Comparison of ENCODE assay signal across 8 mouse cellular contexts in the genomic region with DNA sequence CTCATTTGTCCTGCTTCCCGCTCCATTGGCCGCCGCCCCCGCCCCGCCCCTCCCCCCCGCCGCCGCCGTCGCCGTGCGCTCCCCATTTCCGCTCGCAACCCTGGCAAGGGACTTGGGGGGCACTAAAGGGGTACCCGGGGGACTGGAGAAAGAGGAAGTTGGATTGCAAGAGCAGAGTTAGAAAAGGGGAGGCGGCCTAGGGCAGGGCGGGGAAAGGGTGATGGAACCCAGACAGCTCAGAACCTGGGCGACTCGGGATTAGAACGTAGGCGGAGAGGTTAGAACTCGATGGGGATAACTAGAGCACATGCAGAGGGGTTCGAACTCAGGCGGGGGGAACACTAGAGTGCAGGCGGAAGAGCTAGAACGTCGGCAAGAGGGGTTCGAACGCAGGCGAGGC. TPM values are rescaled to one million over a fixed set of nuclear protein-coding genes. Genes with fewer than 3 reads are reported as not detected.
DNase-seq lines count a peak whose midpoint lies in the region; ATAC-seq and TF ChIP-seq lines count a peak whose summit lies in the region.

No protein-coding gene starts in this region.

- H3K36me3 ChIP-seq in CH12.LX (replicated peaks in 1 of 2; ENCODE audit: control insufficient read depth in 1 of 2, insufficient read depth in 1 of 2, low read length in 1 of 2) = no peaks in the 10 kb centered on the region
- no peaks in the 10 kb centered on the region for H3K36me3 ChIP-seq in heart, embryonic 15.5 days
- no peaks in the 10 kb centered on the region for H3K36me3 ChIP-seq in liver, embryonic 14.5 days (replicated peaks; ENCODE audit: control insufficient read depth, insufficient read depth, low read depth)

- H3K4me1 ChIP-seq in cerebellum, adult 2 months (ENCODE audit: control insufficient read depth, insufficient read depth, low read length) = no peaks in the 10 kb centered on the region
- H3K4me1 ChIP-seq in CH12.LX (ENCODE audit: control insufficient read depth in 1 of 2, insufficient read depth in 2 of 2) = peaks cover 0 to 7% of the 10 kb centered on the region in 2 experiments; a peak in 2 of 4 replicates
- peaks cover 14% of the 10 kb centered on the region for H3K4me1 ChIP-seq in heart, embryonic 15.5 days (replicated peaks)
- no peaks in the 10 kb centered on the region for H3K4me1 ChIP-seq in liver, embryonic 14.5 days (replicated peaks; ENCODE audit: control insufficient read depth in 2 of 2, insufficient read depth in 2 of 2, low read length in 1 of 2)

- H3K27ac ChIP-seq in cerebellum, adult 2 months (ENCODE audit: insufficient read depth, low read length) = no peak overlapping the region
- H3K27ac ChIP-seq in CH12.LX (ENCODE audit: insufficient read depth, low read depth) = no peak overlapping the region
- H3K27ac ChIP-seq in heart, embryonic 15.5 days = no peak overlapping the region
- no peak overlapping the region for H3K27ac ChIP-seq in liver, embryonic 14.5 days

- no peak for TF ChIP-seq EP300 in CH12.LX (IDR thresholded peaks at IDR 0.05; ENCODE audit: low read length)
- no peak for TF ChIP-seq EP300 in liver, embryonic 14.5 days (IDR thresholded peaks at IDR 0.05; ENCODE audit: low read depth)

- TF ChIP-seq POLR2A in cerebellum, adult 2 months (IDR thresholded peaks at IDR 0.05; ENCODE audit: borderline replicate concordance, insufficient read depth, low read length) = no peak
- no peak for TF ChIP-seq POLR2A in CH12.LX (IDR thresholded peaks at IDR 0.05; ENCODE audit: low read depth, low read length)

- H3K27me3 ChIP-seq in cerebellum, adult 2 months (ENCODE audit: control insufficient read depth, insufficient read depth, low read length) = peaks cover 2% of the 10 kb centered on the region; the same call in 1 of the 2 replicates
- H3K27me3 ChIP-seq in CH12.LX (replicated peaks) = peaks cover 66% of the 10 kb centered on the region
- H3K27me3 ChIP-seq in heart, embryonic 15.5 days = peaks cover 81% of the 10 kb centered on the region
- H3K27me3 ChIP-seq in liver, embryonic 14.5 days (ENCODE audit: control insufficient read depth, insufficient read depth, low read length) = peaks cover 75% of the 10 kb centered on the region

- peak overlapping the region; percentile 70 for H3K4me2 ChIP-seq in CH12.LX (ENCODE audit: insufficient read depth, low read depth, poor library complexity, severe bottlenecking)
- peak overlapping the region; percentile 65 for H3K4me2 ChIP-seq in heart, embryonic 15.5 days
- peak overlapping the region; percentile 38 for H3K4me2 ChIP-seq in liver, embryonic 14.5 days (ENCODE audit: low read depth)

- 5% methylated on average over 30 of the region's 30 CpGs for WGBS in cerebellum, adult 2 months
- WGBS in heart, embryonic 15.5 days = 3% methylated on average over 30 of the region's 30 CpGs
- WGBS in liver, embryonic 14.5 days (ENCODE audit: insufficient replicate concordance) = 3% methylated on average over 29 of the region's 30 CpGs

- H3K79me2 ChIP-seq in CH12.LX (replicated peaks; ENCODE audit: control insufficient read depth, extremely low read depth, insufficient read depth, poor library complexity, severe bottlenecking) = no peaks in the 10 kb centered on the region

- no peak for DNase-seq in cerebellum, adult 2 months
- no peak for DNase-seq in cerebellum, postnatal 4 days (ENCODE audit: low spot score in 2 of 2)
- no peak for DNase-seq in CH12.LX (ENCODE audit: extremely low read depth)
- no peak for DNase-seq in liver, embryonic 14.5 days (ENCODE audit: low read depth in 3 of 3, low spot score in 3 of 3)
- peak; percentile 77 to 78 for DNase-seq in spleen, postnatal 36 days (ENCODE audit: low spot score in 2 of 2)
- no peak for DNase-seq in ovary, postnatal 36 days (ENCODE audit: low spot score)
- no peak for DNase-seq in left cerebral cortex, postnatal 10 days (ENCODE audit: extremely low spot score in 1 of 2, low spot score in 2 of 2)

- TF ChIP-seq CTCF in cerebellum, adult 2 months (IDR thresholded peaks at IDR 0.05; ENCODE audit: borderline replicate concordance, insufficient read depth, low read depth, low read length) = no peak
- TF ChIP-seq CTCF in CH12.LX (conservative IDR thresholded peaks at IDR 0.05 in 1 of 2, IDR thresholded peaks at IDR 0.05 in 1 of 2; ENCODE audit: low read depth in 2 of 2, low read length in 2 of 2) = no peak
- TF ChIP-seq CTCF in liver, embryonic 14.5 days (IDR thresholded peaks at IDR 0.05; ENCODE audit: low read depth) = no peak

- intact Hi-C loops in left cerebral cortex, postnatal 10 days (cut with DNase I) = no loop called here

- in situ Hi-C loops in CH12.LX (cut with MboI; ENCODE audit: low pct_ligation_motif_present, low pct_unique_long_range_greater_than_20kb, low sequenced_read_pairs) = loop anchor here (5.0 kb wide), 1 partner anchor 67 kb away; no protein-coding TSS in a partner anchor

- H3K4me3 ChIP-seq in cerebellum, adult 2 months (replicated peaks; ENCODE audit: insufficient read depth, low read depth, low read length) = peak overlapping the region; percentile 21
- H3K4me3 ChIP-seq in CH12.LX (replicated peaks in 1 of 3; ENCODE audit: low read depth in 2 of 3, low read length in 2 of 3, poor library complexity in 1 of 3) = no peak overlapping the region
- H3K4me3 ChIP-seq in heart, embryonic 15.5 days = peak overlapping the region; percentile 44
- peak overlapping the region in 1 of 2 experiments; percentile 27; a peak in 3 of 4 replicates for H3K4me3 ChIP-seq in liver, embryonic 14.5 days (ENCODE audit: insufficient read depth in 1 of 2, low read depth in 2 of 2, low read length in 2 of 2)

- peaks cover 6% of the 10 kb centered on the region for H3K9me3 ChIP-seq in CH12.LX (replicated peaks; ENCODE audit: low read length)
- H3K9me3 ChIP-seq in heart, embryonic 15.5 days (replicated peaks) = no peaks in the 10 kb centered on the region
- H3K9me3 ChIP-seq in liver, embryonic 14.5 days (ENCODE audit: control insufficient read depth, low read length) = no peaks in the 10 kb centered on the region

- dilution Hi-C loops in CH12.LX (cut with MboI; ENCODE audit: extremely low pct_ligation_motif_present, extremely low pct_unique_long_range_greater_than_20kb, low sequenced_read_pairs) = no loop called here

- peak overlapping the region; percentile 63; the same call in 1 of the 2 replicates for H3K9ac ChIP-seq in CH12.LX (ENCODE audit: insufficient read depth, low read depth)
- no peak overlapping the region; the same call in 1 of the 2 replicates for H3K9ac ChIP-seq in heart, embryonic 15.5 days
- no peak overlapping the region for H3K9ac ChIP-seq in liver, embryonic 14.5 days (replicated peaks)

- no peak for TF ChIP-seq RAD21 in CH12.LX (IDR thresholded peaks at IDR 0.05; ENCODE audit: low read depth, low read length)

- no peak for ATAC-seq in heart, embryonic 15.5 days (replicated peaks; ENCODE audit: insufficient number of reproducible peaks, insufficient read depth, low FRiP score, low read depth)
- ATAC-seq in liver, embryonic 14.5 days (ENCODE audit: insufficient read depth) = no peak

TF ChIP-seq in CH12.LX, 34 proteins besides CTCF, POLR2A, EP300 and RAD21 (continues in another document):
- no peak for TF ChIP-seq MXI1 (IDR thresholded peaks at IDR 0.05; ENCODE audit: low read depth, low read length)

RNA-seq across cellular contexts. Expression of a gene that starts 10.2 kb away (rescaled TPM):
- polyA plus RNA-seq in cerebellum, adult 2 months (2012; rRNA removed) = 1.00 and 1.4 TPM in 2 replicates
- total RNA-seq in CH12.LX (2012; rRNA removed) (not detected in 2 replicates), CH12.LX (2014; rRNA removed) (not detected in 2 replicates)
- not detected in 2 replicates for polyA plus RNA-seq in CH12.LX (2012; ENCODE audit: insufficient read length, low read depth)
- not detected in 2 replicates for polyA plus RNA-seq in heart, embryonic 15.5 days (2015; fragmentation: Nextera tagmentation; extraction: Ambion mirVana)
- polyA plus RNA-seq in liver, embryonic 14.5 days (2012; rRNA removed) = not detected in 2 replicates
- polyA plus RNA-seq in liver, embryonic 14.5 days (2014; fragmentation: Nextera tagmentation; extraction: Ambion mirVana) = not detected in 2 replicates
- total RNA-seq in left cerebral cortex, postnatal 10 days (2021) = not detected

RNA-seq across cellular contexts. Expression of a gene that starts 18.1 kb away (rescaled TPM):
- polyA plus RNA-seq in cerebellum, adult 2 months (2012; rRNA removed) = 637 and 648 TPM in 2 replicates
- total RNA-seq in CH12.LX (2012; rRNA removed) (89.0 and 135 TPM in 2 replicates), CH12.LX (2014; rRNA removed) (64.4 and 70.5 TPM in 2 replicates)
- polyA plus RNA-seq in CH12.LX (2012; ENCODE audit: insufficient read length, low read depth) = 37.3 and 44.6 TPM in 2 replicates
- 211 and 225 TPM in 2 replicates for polyA plus RNA-seq in heart, embryonic 15.5 days (2015; fragmentation: Nextera tagmentation; extraction: Ambion mirVana)
- polyA plus RNA-seq in liver, embryonic 14.5 days (2012; rRNA removed) = 46.8 and 56.5 TPM in 2 replicates
- polyA plus RNA-seq in liver, embryonic 14.5 days (2014; fragmentation: Nextera tagmentation; extraction: Ambion mirVana) = 60.7 and 62.2 TPM in 2 replicates
- total RNA-seq in left cerebral cortex, postnatal 10 days (2021) = 100 to 1,000 TPM; 293 to 300 TPM

RNA-seq across cellular contexts. Expression of a gene that starts 51.3 kb away (rescaled TPM):
- 1,466 and 1,473 TPM in 2 replicates for polyA plus RNA-seq in cerebellum, adult 2 months (2012; rRNA removed)
- total RNA-seq in CH12.LX (2012; rRNA removed) = 0.08 and 0.17 TPM in 2 replicates
- not detected in 2 replicates for total RNA-seq in CH12.LX (2014; rRNA removed)
- polyA plus RNA-seq in CH12.LX (2012; ENCODE audit: insufficient read length, low read depth) = 0.15 and 0.24 TPM in 2 replicates
- 0.54 and 1.9 TPM in 2 replicates for polyA plus RNA-seq in heart, embryonic 15.5 days (2015; fragmentation: Nextera tagmentation; extraction: Ambion mirVana)
- polyA plus RNA-seq in liver, embryonic 14.5 days (2012; rRNA removed) = 0.38 and 0.50 TPM in 2 replicates
- polyA plus RNA-seq in liver, embryonic 14.5 days (2014; fragmentation: Nextera tagmentation; extraction: Ambion mirVana) = 0.60 and 0.68 TPM in 2 replicates
- total RNA-seq in left cerebral cortex, postnatal 10 days (2021) = 1,000 to 10,000 TPM; 2,078 to 2,206 TPM

RNA-seq across cellular contexts. Expression of a gene that starts 51.7 kb away (rescaled TPM):
- 162 and 173 TPM in 2 replicates for polyA plus RNA-seq in cerebellum, adult 2 months (2012; rRNA removed)
- total RNA-seq in CH12.LX (2012; rRNA removed) (37.8 and 40.2 TPM in 2 replicates), CH12.LX (2014; rRNA removed) (14.6 and 17.8 TPM in 2 replicates)
- 128 and 134 TPM in 2 replicates for polyA plus RNA-seq in CH12.LX (2012; ENCODE audit: insufficient read length, low read depth)
- polyA plus RNA-seq in heart, embryonic 15.5 days (2015; fragmentation: Nextera tagmentation; extraction: Ambion mirVana) = 59.2 and 92.5 TPM in 2 replicates
- 44.2 and 44.3 TPM in 2 replicates for polyA plus RNA-seq in liver, embryonic 14.5 days (2012; rRNA removed)
- 28.7 and 31.1 TPM in 2 replicates for polyA plus RNA-seq in liver, embryonic 14.5 days (2014; fragmentation: Nextera tagmentation; extraction: Ambion mirVana)
- 10 to 100 TPM; 88.1 to 89.2 TPM for total RNA-seq in left cerebral cortex, postnatal 10 days (2021)

RNA-seq across cellular contexts. Expression of a gene that starts 57.3 kb away (rescaled TPM):
- 0.85 and 1.1 TPM in 2 replicates for polyA plus RNA-seq in cerebellum, adult 2 months (2012; rRNA removed)
- total RNA-seq in CH12.LX (2012; rRNA removed) (71.3 and 75.2 TPM in 2 replicates), CH12.LX (2014; rRNA removed) (46.6 and 51.8 TPM in 2 replicates)
- polyA plus RNA-seq in CH12.LX (2012; ENCODE audit: insufficient read length, low read depth) = 313 and 422 TPM in 2 replicates
- polyA plus RNA-seq in heart, embryonic 15.5 days (2015; fragmentation: Nextera tagmentation; extraction: Ambion mirVana) = 0.15 and 0.21 TPM in 2 replicates
- polyA plus RNA-seq in liver, embryonic 14.5 days (2012; rRNA removed) = 0.81 and 1.0 TPM in 2 replicates
- 1.4 and 2.0 TPM in 2 replicates for polyA plus RNA-seq in liver, embryonic 14.5 days (2014; fragmentation: Nextera tagmentation; extraction: Ambion mirVana)
- total RNA-seq in left cerebral cortex, postnatal 10 days (2021) = under 1 TPM; 0.30 TPM

Comparison
In these comparisons a context has a peak if more than half of its experiments do, and no peak if none do; other contexts are left out.
1. DNase-seq: peak in spleen, postnatal 36 days (2 of 2); none in cerebellum, adult 2 months (0 of 2), cerebellum, postnatal 4 days (0 of 2), CH12.LX (single experiment), liver, embryonic 14.5 days (0 of 3), ovary, postnatal 36 days (single experiment) and left cerebral cortex, postnatal 10 days (0 of 2).
2. H3K4me3 ChIP-seq: peak in cerebellum, adult 2 months (single experiment) and heart, embryonic 15.5 days (single experiment); none in CH12.LX (0 of 3).
3. RNA of a gene that starts 51.3 kb away (polyA plus RNA-seq): 1,466 to 1,473 TPM in cerebellum, adult 2 months; 0.38 to 0.68 TPM in liver, embryonic 14.5 days, 0.54 to 1.9 TPM in heart, embryonic 15.5 days and 0.15 to 0.24 TPM in CH12.LX; every median in the first group is over 100 times any median in the second.
4. Peak in every context shown above with its lines, with median percentiles within 50 percentile points of each other: H3K4me2 ChIP-seq.